Mouse (Mus musculus): Measurements from ENCODE around the gene Usp49.
"Not testable (repeated sequence)": the region's sequence is repeated elsewhere in the genome, so short reads cannot be mapped to it uniquely, and the experiment has no call there.

Usp49 gene

DNA sequence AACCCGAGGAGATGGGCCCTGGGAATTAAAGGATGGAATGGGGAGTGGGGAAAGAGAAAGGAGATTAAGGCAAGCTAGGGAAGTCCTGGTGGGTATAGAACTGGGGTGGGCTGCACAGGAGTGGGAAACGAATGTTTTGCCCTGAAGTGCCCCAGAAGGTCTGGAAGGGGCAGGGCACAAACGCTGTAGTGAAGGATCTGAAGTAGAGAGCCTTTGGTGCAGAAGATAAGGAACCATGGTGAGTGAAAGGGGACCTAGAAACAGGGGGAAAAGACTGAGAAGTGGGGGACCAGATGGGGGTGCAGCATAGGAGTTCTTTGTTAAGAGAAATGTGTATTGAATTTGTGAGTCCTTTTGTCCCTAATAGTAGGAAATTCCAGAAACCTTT, at the start of gene Usp49:
TSS of gene Usp49 (plus strand) at position 13 of the 388 bp plus-strand sequence.
- DNase-seq (ENCODE audit: low read depth, low spot score): no peak

DNA sequence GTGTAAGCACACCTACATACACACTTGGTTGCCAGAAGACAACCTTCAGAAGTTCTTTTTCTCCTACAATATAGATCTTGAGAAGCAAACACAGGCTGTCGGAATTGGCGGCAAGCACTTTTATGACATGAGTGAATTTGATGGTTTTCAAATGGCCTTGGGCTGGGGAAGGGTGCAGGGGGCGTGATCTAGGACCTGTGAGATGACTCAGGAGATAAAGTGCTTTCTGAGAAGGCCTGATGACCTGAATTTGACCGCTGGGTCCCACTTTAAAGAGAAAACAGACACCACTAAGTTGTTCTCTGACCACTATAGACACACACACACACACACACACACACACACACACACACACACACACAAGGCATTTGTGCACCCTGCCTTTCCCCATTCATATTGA, 49.5 kb upstream of the Usp49 start:
- no peak for DNase-seq (ENCODE audit: low read depth, low spot score)

DNA sequence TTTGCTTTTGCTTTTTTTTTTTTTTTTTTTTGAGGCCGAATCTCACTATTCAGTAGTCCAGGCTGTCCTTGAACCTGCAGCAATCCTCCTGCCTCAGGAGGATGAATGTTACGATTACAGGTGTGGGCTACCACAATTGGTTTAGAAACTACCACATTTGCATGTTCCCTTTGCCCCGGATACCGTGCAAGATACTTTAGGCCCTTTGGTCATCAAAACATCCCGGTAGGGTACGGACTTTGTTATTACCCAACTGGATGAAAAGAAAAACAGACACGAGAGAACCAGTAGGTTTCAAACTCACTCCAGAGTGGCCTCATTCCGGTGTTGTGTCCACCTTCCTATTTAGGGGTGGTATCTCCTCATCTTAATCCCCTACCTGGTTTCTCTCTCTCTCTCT, 42.0 kb upstream of the Usp49 start:
- no peak for DNase-seq (ENCODE audit: low read depth, low spot score)

GRCm38 (mm10) chr17:47591073-47591472, 39.4 kb upstream of the Usp49 start:
- DNase-seq (ENCODE audit: low read depth, low spot score): no peak

- peak; percentile 80 for DNase-seq (ENCODE audit: low read depth, low spot score)
These were observed 37.2 kb upstream of the Usp49 start for GRCm38 (mm10) chr17:47593215-47593853.

DNA sequence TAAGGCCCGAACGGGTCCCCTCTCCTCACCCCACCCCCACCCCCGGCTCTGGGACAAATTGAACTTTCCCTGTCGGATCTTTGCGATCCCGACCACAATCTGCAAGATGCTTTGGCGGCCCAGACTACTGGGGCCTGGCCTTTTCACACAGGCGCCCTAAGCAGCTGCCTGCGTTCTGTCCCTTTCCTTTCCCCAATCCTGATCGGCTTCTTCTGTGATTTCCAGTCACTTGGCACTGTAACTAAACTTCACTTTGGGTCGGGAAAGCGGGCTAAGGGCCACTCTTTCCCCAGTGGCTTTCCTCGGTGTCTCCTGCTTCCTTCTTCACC, 36.7 kb upstream of the Usp49 start:
- no peak for DNase-seq (ENCODE audit: low read depth, low spot score)

- DNase-seq (ENCODE audit: low read depth, low spot score): no peak
These were observed 36.1 kb upstream of the Usp49 start for GRCm38 (mm10) chr17:47594183-47594968.

- DNase-seq (ENCODE audit: low read depth, low spot score): no peak
These were observed 35.6 kb upstream of the Usp49 start for GRCm38 (mm10) chr17:47594969-47595247.

GRCm38 (mm10) chr17:47595248-47596161, 35.0 kb upstream of the Usp49 start:
- no peak for DNase-seq (ENCODE audit: low read depth, low spot score)

- no peak for DNase-seq (ENCODE audit: low read depth, low spot score)
These were observed 34.2 kb upstream of the Usp49 start for GRCm38 (mm10) chr17:47596162-47596838.

- no peak for DNase-seq (ENCODE audit: low read depth, low spot score)
These were observed 33.7 kb upstream of the Usp49 start for GRCm38 (mm10) chr17:47596839-47597164.

DNA sequence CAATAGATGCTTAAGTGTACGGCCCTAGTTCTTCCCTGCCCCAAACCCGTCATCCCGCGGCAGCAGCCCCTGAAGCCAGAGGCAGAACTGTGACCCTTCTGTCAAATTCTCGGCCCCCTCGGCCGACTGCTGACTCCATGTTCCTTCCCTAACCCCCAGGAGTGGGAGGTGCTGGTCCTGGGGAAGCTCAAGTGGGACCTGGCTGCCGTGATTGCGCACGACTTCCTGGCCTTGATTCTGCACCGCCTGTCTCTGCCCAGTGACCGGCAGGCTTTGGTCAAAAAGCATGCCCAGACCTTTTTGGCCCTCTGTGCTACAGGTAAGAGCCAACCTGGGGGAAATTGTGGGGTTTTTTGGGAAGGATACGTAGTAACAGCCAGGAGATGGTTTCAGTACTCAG, 33.2 kb upstream of the Usp49 start:
- no peak for DNase-seq (ENCODE audit: low read depth, low spot score)

DNA sequence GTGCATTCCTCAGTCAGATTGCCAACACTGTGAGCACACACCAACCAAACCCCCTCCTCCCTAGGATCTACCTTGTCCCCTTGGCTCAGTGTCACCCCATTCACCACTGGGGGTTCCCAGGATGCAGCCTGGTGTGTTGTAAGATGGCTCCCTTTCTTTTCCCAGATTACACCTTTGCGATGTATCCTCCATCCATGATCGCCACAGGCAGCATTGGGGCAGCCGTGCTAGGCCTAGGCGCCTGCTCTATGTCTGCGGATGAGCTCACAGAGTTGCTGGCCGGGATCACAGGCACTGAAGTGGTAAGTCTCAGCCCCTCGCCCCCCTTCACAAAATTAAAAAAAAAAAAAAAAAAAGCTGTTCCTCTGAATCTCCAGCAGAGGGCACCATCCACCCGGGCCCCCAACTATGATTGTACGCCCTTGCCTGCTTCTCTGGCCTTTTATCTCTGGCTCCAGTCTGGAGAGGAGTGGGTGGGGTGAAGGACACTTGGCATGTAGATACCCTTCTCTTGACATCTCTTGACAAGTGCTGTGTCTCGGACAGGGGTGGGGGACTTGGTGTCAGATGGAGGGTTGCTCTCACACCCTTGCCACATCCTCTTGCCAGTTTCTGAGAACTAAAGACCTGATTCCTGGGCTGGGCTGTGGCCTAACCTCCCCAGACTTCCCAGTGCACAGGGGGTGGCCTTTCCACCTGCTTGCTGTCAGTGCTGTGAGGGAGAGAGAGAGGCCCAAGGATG, 32.5 kb upstream of the Usp49 start:
- DNase-seq (ENCODE audit: low read depth, low spot score): no peak

GRCm38 (mm10) chr17:47598580-47599304, 31.7 kb upstream of the Usp49 start:
- DNase-seq (ENCODE audit: low read depth, low spot score): not testable (repeated sequence)

- no peak for DNase-seq (ENCODE audit: low read depth, low spot score)
These were observed 30.8 kb upstream of the Usp49 start for GRCm38 (mm10) chr17:47599511-47600297.

GRCm38 (mm10) chr17:47600601-47601388, 29.7 kb upstream of the Usp49 start:
- no peak for DNase-seq (ENCODE audit: low read depth, low spot score)

DNA sequence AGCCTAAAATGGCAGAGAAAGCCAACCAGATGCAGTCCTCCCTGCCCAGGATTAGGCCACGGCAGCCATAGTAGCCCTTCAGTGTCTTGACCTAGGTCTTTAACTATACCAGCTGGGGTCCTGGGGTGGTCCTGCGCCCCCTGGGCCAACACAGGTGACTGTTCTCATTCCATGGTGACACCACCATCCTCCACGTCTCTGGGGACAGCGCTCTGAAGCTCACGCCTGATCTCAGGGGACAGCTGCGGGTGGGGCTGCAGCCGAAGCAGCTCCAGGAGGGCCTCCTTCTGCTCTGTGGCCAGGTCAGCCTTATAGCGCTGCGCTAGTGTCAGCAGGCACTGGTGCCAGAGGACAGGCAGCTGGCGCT, 29.1 kb upstream of the Usp49 start:
- DNase-seq (ENCODE audit: low read depth, low spot score): no peak

- no peak for DNase-seq (ENCODE audit: low read depth, low spot score)
These were observed 28.2 kb upstream of the Usp49 start for GRCm38 (mm10) chr17:47602289-47602688.

DNA sequence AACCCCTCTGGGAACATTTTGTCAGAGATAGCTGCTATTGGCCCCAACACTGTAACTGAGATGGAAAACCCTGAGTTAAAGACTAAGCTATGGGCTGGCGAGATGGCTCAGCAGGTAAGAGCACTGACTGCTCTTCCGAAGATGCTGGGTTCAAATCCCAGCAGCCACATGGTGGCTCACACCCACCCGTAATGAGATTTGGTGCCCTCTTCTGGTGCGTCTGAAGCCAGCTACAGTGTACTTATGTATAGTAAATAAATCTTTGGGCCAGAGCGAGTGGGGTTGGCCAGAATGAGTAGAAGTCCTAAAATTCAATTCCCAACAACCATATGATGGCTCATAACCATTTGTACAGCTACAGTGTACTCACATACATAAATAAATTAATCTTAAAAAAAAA, 24.3 kb upstream of the Usp49 start:
- DNase-seq (ENCODE audit: low read depth, low spot score): no peak
